Mouse (Mus musculus): ENCODE results near the gene Qsox1.

Gene Qsox1

DNA sequence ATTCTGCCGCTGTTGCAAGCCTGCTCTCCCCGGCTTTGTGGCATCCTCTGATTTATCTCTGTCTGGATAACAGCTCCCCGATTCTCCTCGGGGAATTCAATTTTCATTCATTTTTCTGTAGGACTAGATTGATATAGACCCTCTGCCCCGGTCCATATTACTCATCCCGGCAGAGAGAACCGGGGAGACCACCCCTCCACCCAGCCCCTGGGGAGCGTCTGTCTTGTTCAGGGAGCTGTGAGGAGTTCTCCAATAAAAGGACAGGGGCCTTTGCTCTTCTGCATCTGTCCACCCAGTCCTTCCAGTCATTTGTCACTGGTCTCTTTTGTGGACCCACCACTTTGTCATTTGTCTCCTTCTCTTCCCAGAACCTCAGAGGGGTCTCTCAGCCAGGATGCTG lies 65.7 kb downstream of the Qsox1 start:
- DNase-seq (ENCODE audit: low spot score): no peak

DNA sequence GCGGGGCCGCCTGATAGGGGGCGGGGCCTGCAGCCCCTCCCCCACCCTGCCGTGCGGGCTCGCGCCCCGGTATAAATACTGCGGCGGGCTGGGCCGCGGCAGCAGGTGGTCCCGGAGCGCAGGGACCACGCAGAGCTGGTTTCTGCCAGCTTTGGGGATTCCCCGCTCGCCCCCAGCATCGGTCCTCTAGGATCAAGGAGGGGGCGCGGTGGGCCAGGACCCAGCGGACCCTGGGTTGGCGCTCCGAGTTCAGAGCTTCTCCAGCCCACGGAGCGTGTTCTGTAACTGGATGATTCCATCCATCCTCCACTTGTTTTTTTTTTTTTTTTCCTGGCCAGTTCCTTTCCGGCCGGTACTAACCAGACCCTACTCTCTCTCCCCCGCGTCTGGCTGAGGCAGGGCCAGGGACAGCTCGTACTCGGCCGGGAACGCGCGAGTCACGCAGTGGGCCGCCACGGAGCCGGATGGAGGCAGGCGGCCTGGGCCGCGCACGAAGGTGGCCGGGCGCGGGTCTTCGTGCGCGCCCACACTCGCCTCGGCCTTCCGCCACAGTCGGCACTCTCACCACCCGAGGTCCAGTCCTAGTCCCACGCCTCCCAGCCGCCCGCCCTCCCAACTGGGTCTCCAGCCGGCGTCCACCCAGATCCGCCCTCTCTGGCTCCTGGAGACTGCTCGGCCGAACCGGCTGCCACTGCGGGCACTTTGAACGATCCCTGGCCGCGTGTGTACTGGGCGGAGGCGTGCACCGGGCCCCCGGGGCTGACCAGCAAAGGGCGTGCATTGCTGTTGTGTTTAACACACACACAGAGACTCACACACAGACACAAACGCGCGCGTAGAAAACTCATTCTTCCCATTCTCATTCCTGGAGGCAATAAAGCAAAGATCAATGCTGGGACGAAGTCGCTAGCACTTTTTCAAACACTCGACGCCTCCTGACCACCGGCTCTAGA lies 70.0 kb downstream of the Qsox1 start:
- peak; percentile 32 for DNase-seq (ENCODE audit: low spot score)

- DNase-seq (ENCODE audit: low spot score): peak; percentile 54
These were observed 70.7 kb downstream of the Qsox1 start for GRCm38 (mm10) chr1:155741988-155742387.

- no peak for DNase-seq (ENCODE audit: low spot score)
These were observed 71.2 kb downstream of the Qsox1 start for GRCm38 (mm10) chr1:155741378-155741945.

GRCm38 (mm10) chr1:155740622-155741377 lies 71.9 kb downstream of the Qsox1 start:
- DNase-seq (ENCODE audit: low spot score): peak; percentile 44

DNA sequence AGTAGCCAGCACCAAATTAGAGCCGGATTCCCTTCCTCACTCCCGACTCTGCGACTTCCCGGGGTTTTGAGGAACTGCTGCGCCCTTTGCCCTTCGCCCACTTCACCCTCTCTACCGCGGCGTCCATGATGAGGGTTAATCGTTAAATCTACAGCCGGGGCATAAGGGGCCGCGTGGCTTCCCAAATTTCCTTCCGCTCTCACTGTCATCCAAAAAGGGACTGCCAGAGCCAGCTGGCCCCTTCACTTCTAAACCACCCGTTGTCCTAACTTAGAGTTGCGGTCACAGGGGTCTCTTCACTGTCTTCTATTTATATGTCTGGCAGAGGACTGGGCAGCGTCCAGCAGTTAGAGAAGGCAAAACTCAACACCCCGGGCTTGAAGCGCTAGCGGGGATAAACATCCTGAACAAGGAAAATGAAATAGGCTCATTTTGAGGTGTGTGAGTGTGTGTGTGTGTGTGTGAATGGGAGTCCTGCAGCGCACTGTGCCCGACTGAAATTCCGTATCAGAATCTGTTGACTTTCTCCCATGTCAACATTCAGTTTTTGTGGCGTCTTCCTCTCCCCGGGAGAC lies 74.8 kb downstream of the Qsox1 start:
- no peak for DNase-seq (ENCODE audit: low spot score)

DNA sequence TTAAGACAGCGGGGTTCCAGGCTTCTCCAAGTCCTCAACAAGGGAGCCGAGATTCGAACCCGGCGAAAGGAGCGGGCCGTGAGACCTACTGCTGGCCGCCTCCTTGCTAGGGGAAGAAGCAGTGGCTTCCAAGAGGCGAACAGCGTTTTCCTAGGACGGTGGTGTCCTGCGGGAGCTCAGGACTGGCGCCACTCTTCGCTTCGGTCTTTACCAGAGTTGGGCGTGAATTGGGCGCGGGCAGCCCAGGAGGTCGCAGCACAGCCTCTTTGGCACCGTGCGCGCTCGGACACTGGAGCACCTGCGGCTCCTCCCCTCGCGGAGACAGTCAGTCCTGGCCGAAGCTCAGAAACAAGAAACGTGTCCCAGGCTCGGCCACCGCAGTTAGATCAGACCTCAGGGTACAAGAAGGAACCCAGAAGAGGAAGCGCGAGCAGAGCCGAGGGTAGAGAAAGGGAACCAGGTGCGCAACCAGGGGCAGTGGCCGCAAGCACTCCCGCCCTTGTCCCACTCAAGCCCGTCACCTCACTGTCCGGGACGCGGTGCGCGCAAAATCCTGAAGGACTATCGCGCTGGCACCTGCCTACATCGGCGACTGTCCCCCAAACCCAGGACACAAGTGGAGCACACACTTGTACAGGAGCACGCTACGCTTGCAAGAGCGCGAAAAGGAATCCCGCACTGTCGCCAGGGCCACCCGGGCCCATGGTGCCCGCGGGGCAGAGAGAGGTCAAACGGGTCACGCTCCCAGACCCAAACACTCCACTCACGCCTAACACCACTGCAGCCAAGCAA lies 75.5 kb downstream of the Qsox1 start:
- no peak for DNase-seq (ENCODE audit: low spot score)

DNA sequence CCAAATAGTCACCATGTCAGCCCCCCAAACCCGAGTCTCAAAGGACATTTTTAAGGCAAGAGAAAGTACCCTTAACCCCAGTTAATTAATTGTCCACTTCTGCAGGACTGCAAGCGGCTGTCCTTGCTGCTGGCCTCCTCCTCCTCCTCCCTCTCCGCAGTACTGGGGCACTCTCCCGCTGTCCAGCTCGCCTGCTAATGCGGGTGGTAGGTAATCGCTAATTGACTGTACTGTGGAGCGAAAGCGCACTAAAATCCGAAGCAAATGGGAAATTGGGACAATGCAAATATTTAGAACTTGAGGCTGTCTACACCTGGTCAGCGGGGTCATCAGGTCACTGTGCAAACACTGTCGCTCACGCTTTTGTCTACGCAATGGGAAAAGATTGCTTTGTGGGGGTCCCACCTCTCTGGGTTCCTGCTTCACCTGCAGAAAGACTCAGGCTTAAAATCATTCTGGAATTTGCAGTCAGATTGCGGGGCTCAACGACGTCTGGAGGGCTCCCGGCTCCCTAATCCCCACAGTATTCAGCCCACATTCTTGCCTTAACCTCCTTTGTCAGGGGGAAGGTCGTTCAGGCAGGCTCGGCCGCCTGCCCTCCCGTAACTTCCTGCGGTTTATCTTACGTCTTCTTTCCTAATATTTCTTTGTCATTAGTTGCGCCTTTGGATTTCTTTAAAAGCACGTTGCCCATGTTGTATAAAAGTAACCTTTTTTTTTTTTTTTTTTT lies 76.4 kb downstream of the Qsox1 start:
- no peak for DNase-seq (ENCODE audit: low spot score)

- DNase-seq (ENCODE audit: low spot score): peak; percentile 22
These were observed 81.5 kb downstream of the Qsox1 start for GRCm38 (mm10) chr1:155731156-155731555.

DNA sequence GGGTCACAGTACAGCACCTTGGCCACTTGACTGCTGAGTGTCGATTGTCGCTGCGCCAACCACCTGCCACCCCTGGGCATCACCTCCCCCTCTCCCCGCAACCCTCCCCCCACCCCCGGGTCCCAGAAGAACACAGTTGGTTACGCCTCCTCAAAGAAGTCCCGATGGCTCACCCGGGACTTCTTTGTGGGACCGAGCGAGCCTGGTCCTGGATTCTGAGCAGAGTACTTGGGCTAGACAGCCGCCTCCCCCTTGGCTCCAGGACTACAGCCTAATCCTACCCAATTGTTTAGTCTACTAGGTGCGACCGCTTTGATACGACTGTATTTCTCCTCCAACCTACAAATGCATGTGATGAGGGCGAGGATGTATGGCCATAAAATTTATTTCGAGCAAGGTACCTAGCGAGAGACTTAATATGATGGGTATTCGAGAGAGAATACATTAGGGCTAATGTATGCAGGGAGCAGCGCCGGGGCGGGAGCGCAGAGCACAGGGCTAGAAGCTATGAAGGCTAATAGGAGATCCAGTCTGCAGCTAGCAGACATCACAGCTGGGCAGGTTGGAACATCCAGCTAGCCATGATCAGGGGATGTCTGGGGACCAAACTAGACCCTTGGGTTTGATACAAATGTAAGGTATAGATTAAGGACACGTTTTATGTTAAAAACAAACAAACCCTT lies 83.4 kb downstream of the Qsox1 start:
- DNase-seq (ENCODE audit: low spot score): no peak

- DNase-seq (ENCODE audit: low spot score): no peak
These were observed 84.9 kb downstream of the Qsox1 start for GRCm38 (mm10) chr1:155727830-155728229.

Data from yolk sac, embryonic 10.5 days (tissue).